Mouse (Mus musculus) embryonic facial prominence, embryonic 15.5 days (tissue): ENCODE measurements around the gene Sp8. TPM values are rescaled to one million over a fixed set of nuclear protein-coding genes. Genes with fewer than 3 reads are reported as not detected.

Experiments used
- ATAC-seq: fragments of 200-750 bp; cut with Nextera tagmentation; 2 replicates; pipeline ENCODE4 v1.8.0; 2017; ENCODE audit warnings: low read depth, moderate TSS enrichment; ENCODE audit not compliant: insufficient number of reproducible peaks, low FRiP score, low TSS enrichment
- H3K27ac ChIP-seq: fragments of 300-500 bp; sonication (generic); replicated peaks from 2 replicates; pipeline ENCODE4 v1.5.1; 2015; ENCODE audit warnings: mild to moderate bottlenecking, inconsistent platforms
- H3K27me3 ChIP-seq: fragments of 300-500 bp; sonication (generic); 2 replicates; pipeline ENCODE4 v1.6.1; 2015; ENCODE audit warnings: inconsistent platforms
- H3K36me3 ChIP-seq: fragments of 300-500 bp; sonication (generic); 2 replicates; pipeline ENCODE4 v1.6.1; 2015; ENCODE audit warnings: mild to moderate bottlenecking, inconsistent platforms
- H3K4me1 ChIP-seq: fragments of 300-500 bp; sonication (generic); 2 replicates; pipeline ENCODE4 v1.6.1; 2015; ENCODE audit warnings: inconsistent platforms
- H3K4me2 ChIP-seq: fragments of 300-500 bp; sonication (generic); replicated peaks from 2 replicates; pipeline ENCODE4 v1.6.1; 2015; ENCODE audit warnings: mild to moderate bottlenecking, inconsistent platforms
- H3K4me3 ChIP-seq: fragments of 300-500 bp; sonication (generic); replicated peaks from 2 replicates; pipeline ENCODE4 v1.5.1; 2015; ENCODE audit warnings: mild to moderate bottlenecking, inconsistent platforms
- H3K9ac ChIP-seq: fragments of 300-500 bp; sonication (generic); 2 replicates; pipeline ENCODE4 v1.6.1; 2015; ENCODE audit warnings: inconsistent platforms
- H3K9me3 ChIP-seq: fragments of 300-500 bp; sonication (generic); replicated peaks from 2 replicates; pipeline ENCODE4 v1.6.1; 2016; ENCODE audit warnings: inconsistent platforms
- WGBS: fragments of 180-500 bp; shearing (Covaris S2); methylation state at CpG from one replicate; pipeline ENCODE4 v1.1.7; 2015; 5-methylcytosine and 5-hydroxymethylcytosine counted together
- polyA plus RNA-seq: library from polyadenylated mRNA; unstranded; fragments of >200 nt; fragmentation: Nextera tagmentation; extraction: Ambion mirVana; gene quantifications from 2 replicates; pipeline ENCODE4 v1.2.1, GENCODE M21; 2015

Gene Sp8
- 4.0 and 4.8 TPM in 2 replicates for polyA plus RNA-seq

DNA sequence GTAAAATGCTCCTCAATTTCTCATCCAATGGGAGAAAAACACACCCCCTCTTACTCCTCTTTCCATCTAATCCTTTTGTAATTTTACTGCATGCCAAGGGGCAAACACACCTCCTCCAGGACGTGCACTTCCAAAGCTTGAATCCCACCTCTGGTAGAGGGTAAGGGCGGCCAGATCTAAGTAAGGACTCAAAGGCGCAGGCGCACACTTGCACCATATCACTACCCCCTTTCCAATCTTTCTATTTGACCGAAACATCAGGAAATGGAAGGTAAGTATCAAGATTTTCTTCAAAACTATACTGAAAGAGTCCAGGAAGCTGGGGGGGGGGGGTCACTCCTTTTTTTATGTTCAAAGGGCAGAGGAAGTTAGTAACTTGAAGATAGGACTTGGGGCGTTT lies at the start of gene Sp8:
Gene Sp8, plus strand, starts transcription at position 109 of the 400 bp plus-strand sequence.
- Histone ChIP-seq H3K4me2 (peak within 1 kb of the TSS; percentile 56), H3K27ac (no peak within 1 kb of the TSS; the same call in 1 of the 2 replicates), H3K9me3 (no peaks in the 10 kb centered on the region), H3K4me1 (peaks cover 30% of the 10 kb centered on the region), H3K36me3 (no peaks in the 10 kb centered on the region), H3K27me3 (peaks cover 85% of the 10 kb centered on the region), H3K4me3 (peak within 1 kb of the TSS; percentile 42), H3K9ac (no peak within 1 kb of the TSS)
- under 1% methylated on average over 6 of the region's 6 CpGs for WGBS
- ATAC-seq: no peak

DNA sequence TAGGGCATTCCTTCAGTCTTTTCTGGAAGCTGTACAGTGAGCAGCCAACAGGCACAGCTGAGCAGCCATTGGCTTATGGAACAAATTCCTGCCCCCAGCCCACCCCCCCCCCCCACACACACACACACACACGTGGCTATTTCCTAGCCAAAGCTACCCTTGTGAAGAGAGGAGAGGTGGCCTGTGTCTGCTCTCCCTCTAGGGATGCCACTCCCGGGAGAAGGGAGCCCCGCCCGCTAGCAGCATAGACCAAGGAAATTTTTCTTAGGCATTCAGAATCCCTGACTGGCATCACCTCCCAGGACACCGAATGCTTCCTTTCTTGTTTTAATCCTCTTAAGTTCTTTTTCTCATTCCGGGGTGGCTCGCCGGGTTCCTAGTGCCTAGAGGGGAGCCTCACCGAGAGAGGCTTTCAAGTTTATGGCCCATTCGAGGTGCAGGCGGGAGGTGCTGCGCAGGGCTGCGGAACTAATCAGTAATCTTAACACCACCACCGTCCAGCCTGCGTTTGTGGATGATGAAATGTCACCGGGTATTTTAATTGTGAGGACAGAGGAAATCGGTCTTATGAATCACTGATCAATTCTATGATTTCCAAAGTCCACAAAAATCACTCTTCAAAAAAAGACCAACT lies 34.7 kb upstream of the Sp8 start:
- ATAC-seq: no peak
- H3K4me3 ChIP-seq: no peak overlapping the region
- H3K27ac ChIP-seq: no peak overlapping the region
- H3K9ac ChIP-seq: no peak overlapping the region
- H3K4me2 ChIP-seq: peak overlapping the region; percentile 24
- no peaks in the 10 kb centered on the region for H3K27me3 ChIP-seq
- H3K4me1 ChIP-seq: no peaks in the 10 kb centered on the region; the same call in 1 of the 2 replicates
- H3K9me3 ChIP-seq: no peaks in the 10 kb centered on the region
- 1% methylated on average over 17 of the region's 17 CpGs for WGBS
- no peaks in the 10 kb centered on the region for H3K36me3 ChIP-seq

DNA sequence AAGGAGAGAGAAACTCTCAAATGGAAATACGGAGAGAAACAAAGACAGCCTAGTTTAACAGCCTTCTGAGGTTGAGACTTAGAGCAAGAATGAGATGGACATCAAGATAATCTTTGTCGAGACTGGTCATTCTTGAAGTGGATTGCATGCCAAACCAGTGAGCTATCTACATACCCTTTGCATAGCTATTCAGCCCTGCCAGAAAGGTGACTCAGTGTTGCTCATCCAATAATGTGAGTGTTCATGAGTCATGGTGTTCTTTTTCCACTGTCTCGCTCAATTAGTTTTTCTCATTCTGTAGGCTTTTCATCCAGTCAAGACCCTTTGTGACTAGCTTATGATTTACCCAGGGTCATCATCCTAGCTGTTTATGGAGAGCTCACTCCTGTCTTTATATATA lies 31.6 kb upstream of the Sp8 start:
- no peak overlapping the region for H3K4me2 ChIP-seq
- no peak overlapping the region for H3K27ac ChIP-seq
- H3K4me3 ChIP-seq: no peak overlapping the region
- H3K4me1 ChIP-seq: no peaks in the 10 kb centered on the region; the same call in 1 of the 2 replicates
- H3K36me3 ChIP-seq: no peaks in the 10 kb centered on the region
- WGBS: 70% methylated on average over 3 of the region's 3 CpGs
- no peak overlapping the region for H3K9ac ChIP-seq
- H3K9me3 ChIP-seq: no peaks in the 10 kb centered on the region
- no peak for ATAC-seq
- H3K27me3 ChIP-seq: no peaks in the 10 kb centered on the region

DNA sequence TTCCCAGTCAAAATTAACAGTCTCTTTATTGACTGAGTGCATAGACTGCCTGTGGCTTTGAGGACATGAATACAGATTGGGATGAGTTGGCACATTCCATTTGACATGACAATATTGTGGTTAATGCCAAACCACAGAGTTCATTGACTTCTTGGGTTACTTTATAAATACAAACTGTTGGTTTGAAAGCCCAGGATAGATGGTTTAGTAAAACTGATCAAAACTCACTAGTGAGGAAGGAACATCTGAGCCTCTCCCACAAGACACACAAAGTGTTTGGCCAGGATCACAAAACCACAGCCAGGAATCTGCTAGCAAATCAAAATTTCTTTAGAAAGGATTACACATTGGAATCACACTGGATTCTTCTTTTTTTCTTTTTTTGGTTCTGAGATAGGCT lies 30.0 kb upstream of the Sp8 start:
- no peaks in the 10 kb centered on the region for H3K27me3 ChIP-seq
- no peaks in the 10 kb centered on the region for H3K9me3 ChIP-seq
- no peak overlapping the region for H3K4me2 ChIP-seq
- no peak overlapping the region for H3K27ac ChIP-seq
- ATAC-seq: no peak
- H3K4me3 ChIP-seq: no peak overlapping the region
- no peak overlapping the region for H3K9ac ChIP-seq
- no peaks in the 10 kb centered on the region for H3K36me3 ChIP-seq
- no peaks in the 10 kb centered on the region; the same call in 1 of the 2 replicates for H3K4me1 ChIP-seq

DNA sequence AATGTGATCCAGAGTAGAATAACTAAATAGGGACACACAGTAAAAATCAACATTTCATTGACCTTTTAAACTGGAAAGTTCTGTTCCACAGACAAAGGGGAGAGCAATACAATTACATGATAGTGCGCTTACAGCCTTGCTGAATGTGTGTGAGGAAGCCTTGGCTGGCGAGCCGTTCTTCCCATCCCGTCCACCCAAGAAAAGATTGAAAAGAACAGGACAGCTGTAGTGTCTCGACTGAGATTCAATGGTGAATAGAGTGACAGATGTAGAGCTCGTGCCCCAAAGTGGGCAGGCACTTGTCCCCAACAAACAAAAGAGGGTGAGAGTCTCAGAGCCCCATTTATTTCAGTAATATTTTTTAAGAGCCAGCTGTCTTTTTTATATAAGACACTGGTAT lies 16.2 kb upstream of the Sp8 start:
- H3K9ac ChIP-seq: no peak overlapping the region
- no peaks in the 10 kb centered on the region for H3K36me3 ChIP-seq
- WGBS: 86% methylated on average over 6 of the region's 6 CpGs
- no peaks in the 10 kb centered on the region for H3K4me1 ChIP-seq
- no peak overlapping the region for H3K27ac ChIP-seq
- peaks cover 4% of the 10 kb centered on the region; the same call in 1 of the 2 replicates for H3K27me3 ChIP-seq
- no peak for ATAC-seq
- no peak overlapping the region for H3K4me3 ChIP-seq
- H3K9me3 ChIP-seq: no peaks in the 10 kb centered on the region
- no peak overlapping the region for H3K4me2 ChIP-seq

DNA sequence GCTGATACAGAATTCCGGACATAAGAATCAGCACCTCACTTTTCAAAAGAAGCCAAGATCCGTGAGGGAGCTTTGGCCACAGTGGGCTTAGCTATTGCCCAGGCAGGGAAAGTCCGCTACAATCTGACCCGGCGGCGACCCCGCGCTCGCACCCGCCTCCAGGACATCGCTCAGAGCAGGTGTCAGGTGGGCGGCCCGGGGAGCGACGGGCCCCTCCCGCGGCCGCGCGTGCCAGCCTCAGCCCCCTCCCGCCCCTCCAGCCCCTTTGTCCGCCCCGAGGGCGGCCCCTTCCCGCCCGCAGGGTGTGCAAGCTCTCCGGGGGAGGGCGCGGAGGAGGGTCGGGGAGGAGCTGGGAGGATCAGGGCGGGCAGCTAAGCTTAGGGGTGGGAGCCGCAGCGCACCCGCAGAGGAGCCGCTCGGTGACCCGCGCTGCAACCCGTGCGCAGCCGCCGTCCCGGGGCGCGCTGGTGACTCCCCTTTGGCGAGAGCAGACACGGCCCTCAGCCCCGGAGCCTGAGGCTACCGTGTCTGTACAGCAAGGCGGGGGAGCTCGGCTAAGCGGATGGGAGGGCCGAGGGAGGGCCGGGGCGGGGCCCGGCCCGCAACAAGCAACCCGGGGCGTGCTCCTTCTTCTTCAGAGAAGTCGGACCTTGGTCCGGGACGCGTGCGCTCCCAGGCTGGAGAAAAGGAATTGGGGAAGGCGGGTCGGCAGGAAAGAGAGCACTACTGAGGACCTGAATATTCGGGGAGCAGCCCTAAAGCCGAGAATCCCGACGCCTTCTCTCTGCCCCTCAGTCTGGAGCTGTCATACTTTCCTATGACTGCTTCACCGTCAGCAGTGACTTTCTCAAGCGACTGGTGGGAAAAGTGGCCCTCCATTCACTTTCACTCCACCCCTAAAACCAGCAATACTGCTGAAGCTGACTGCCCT lies 9.5 kb upstream of the Sp8 start:
- H3K27ac ChIP-seq: no peak overlapping the region
- H3K27me3 ChIP-seq: peaks cover 64% of the 10 kb centered on the region
- peak overlapping the region; percentile 52 for H3K4me3 ChIP-seq
- 1% methylated on average over 62 of the region's 72 CpGs for WGBS
- H3K9ac ChIP-seq: no peak overlapping the region
- no peaks in the 10 kb centered on the region for H3K36me3 ChIP-seq
- peak overlapping the region; percentile 92 for H3K4me2 ChIP-seq
- H3K4me1 ChIP-seq: peaks cover 12% of the 10 kb centered on the region
- H3K9me3 ChIP-seq: no peaks in the 10 kb centered on the region
- peak; percentile 80 for ATAC-seq

DNA sequence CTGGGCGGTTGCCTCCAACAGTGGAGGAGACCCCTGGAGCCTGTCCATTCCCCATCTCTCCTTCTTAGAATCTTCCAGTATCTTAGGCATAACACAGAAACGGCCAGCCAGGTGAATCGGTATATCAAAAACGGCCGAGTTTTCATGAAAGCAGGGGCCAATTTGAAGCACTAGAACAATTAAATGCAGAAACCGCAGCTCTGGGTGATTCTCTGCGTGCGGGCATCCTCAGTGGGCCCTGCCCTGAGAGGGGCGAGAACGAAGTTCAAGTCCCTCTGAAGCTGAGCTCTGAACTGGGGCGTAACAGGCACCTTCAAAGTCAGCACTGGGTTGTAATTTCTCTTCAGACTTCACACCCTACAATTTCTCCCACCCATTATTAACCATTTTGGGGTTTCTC lies 8.8 kb upstream of the Sp8 start:
- ATAC-seq: no peak
- H3K4me3 ChIP-seq: peak overlapping the region; percentile 52
- 3% methylated on average over 11 of the region's 11 CpGs for WGBS
- H3K4me2 ChIP-seq: peak overlapping the region; percentile 92
- H3K9ac ChIP-seq: no peak overlapping the region
- H3K27me3 ChIP-seq: peaks cover 65% of the 10 kb centered on the region
- H3K9me3 ChIP-seq: no peaks in the 10 kb centered on the region
- no peak overlapping the region for H3K27ac ChIP-seq
- H3K36me3 ChIP-seq: no peaks in the 10 kb centered on the region
- H3K4me1 ChIP-seq: peaks cover 12% of the 10 kb centered on the region

DNA sequence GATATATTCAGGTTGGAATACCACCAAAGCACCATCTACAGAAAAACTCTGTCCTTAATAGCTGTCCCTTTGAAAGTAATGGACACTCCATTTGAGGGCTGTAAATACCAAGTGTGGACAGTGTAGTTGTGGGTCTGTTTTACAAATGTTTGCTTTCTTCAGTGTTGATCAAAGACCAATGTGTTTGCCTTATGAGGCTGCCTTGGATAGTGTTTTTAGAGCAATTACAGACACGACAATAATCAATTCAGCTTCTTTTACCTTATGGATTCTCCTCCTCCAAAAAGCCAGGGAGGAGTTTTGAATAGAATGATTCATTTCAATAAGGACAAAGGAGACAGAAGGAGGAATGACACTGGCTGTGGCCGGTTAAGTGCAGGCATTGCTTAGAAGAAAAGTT lies 7.9 kb upstream of the Sp8 start:
- Histone ChIP-seq H3K27me3 (peaks cover 71% of the 10 kb centered on the region), H3K4me2 (no peak overlapping the region), H3K4me1 (peaks cover 17% of the 10 kb centered on the region), H3K9ac (no peak overlapping the region), H3K4me3 (no peak overlapping the region), H3K36me3 (no peaks in the 10 kb centered on the region), H3K9me3 (no peaks in the 10 kb centered on the region), H3K27ac (no peak overlapping the region)
- ATAC-seq: no peak
- 5% methylated on average over 2 of the region's 2 CpGs for WGBS

DNA sequence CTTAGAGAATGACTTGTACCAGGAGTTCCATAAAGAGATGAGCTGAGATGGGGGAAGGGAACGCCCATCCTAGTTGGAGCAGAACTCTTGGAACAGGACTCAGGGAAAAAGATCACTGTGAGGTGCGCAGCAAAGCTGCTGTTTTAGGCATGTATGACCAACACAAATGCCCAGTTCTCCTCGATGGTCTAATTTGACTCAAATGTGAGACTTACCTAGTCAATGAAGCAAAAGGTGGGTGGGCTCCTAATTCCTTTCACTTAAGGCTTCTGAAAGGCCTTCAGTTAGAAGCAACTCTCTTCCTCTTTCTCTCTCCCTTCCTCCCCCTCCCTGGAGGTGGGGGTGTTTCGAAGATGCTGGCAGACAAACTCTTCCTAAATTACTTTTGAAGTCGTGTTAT lies 6.7 kb upstream of the Sp8 start:
- 8% methylated on average over 5 of the region's 5 CpGs for WGBS
- Histone ChIP-seq H3K27me3 (peaks cover 81% of the 10 kb centered on the region), H3K4me2 (no peak overlapping the region), H3K4me1 (peaks cover 17% of the 10 kb centered on the region), H3K4me3 (no peak overlapping the region), H3K9me3 (no peaks in the 10 kb centered on the region), H3K27ac (no peak overlapping the region), H3K9ac (no peak overlapping the region), H3K36me3 (no peaks in the 10 kb centered on the region)
- no peak for ATAC-seq

DNA sequence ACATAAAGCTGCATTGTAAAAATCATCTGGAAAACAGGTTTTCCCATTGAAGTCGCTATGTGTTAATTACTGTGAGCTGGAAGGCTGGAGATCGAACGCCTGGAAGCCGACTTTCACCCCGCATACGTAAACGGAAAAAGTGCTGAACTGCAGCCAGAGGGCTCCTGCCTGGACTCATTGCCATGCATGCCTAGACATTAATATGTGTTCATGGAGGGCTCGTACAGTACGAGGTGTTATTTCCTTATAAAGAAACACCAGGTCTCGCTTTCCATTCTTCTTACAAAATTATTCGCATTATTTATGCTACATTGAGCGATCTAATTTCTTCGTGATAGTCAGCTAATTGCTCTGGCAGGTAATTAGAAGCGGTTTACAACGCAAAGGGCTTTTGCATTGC lies 5.8 kb upstream of the Sp8 start:
- no peak overlapping the region for H3K4me2 ChIP-seq
- 3% methylated on average over 15 of the region's 15 CpGs for WGBS
- H3K4me1 ChIP-seq: peaks cover 17% of the 10 kb centered on the region
- no peaks in the 10 kb centered on the region for H3K9me3 ChIP-seq
- ATAC-seq: peak; percentile 47; the same call in 1 of the 2 replicates
- H3K27ac ChIP-seq: no peak overlapping the region
- peaks cover 85% of the 10 kb centered on the region for H3K27me3 ChIP-seq
- no peaks in the 10 kb centered on the region for H3K36me3 ChIP-seq
- no peak overlapping the region for H3K9ac ChIP-seq
- no peak overlapping the region for H3K4me3 ChIP-seq

DNA sequence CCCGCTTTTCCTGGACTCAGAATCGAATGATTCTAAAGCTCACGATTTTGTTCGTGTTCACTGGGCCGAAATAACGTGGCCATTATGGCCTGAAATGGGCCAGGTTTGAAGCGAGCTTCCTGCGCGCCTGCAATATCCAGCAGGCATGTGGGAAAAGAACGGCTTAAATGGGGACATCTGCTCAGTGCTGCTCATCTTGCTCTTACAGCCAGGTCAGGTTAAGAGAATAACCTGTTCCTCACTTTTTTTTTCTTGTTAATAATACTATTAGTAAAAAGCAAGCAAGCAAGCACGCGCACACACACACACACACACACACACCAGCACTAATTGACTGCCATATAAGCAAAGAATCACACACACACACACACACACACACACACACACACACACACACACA lies 5.3 kb upstream of the Sp8 start:
- Histone ChIP-seq H3K9me3 (no peaks in the 10 kb centered on the region), H3K9ac (no peak overlapping the region), H3K4me3 (no peak overlapping the region), H3K4me2 (no peak overlapping the region), H3K27ac (no peak overlapping the region), H3K4me1 (peaks cover 17% of the 10 kb centered on the region), H3K36me3 (no peaks in the 10 kb centered on the region), H3K27me3 (peaks cover 87% of the 10 kb centered on the region)
- ATAC-seq: no peak
- 4% methylated on average over 11 of the region's 12 CpGs for WGBS
